Comparison of ENCODE assay signal across 16 mouse cellular contexts in the genomic region with DNA sequence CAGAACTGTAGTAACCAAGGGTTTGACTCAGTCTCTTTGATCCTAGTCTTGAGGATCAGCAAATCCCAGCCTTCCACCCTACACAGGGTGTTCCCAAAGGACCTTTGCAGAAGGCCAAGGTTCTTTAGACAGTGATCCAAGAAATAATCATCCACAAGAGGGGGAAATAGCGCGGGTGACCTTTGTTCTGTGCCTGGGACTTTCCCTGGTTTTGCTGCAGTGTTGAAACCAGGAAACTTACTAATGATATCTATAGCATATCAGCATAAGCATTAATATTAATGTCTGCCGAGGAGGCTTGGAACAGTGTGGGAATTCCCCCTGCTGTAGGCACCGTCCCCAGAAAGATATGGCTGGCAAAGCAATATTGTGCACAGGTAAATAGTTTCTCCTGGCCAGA.
"Had no signal": no experiment of that assay in that cellular context is flagged by ENCODE, and none has a peak within 500 bp of the region (broad histone marks: within the 10 kb centered on the region; RNA-seq: fewer than 3 reads in every experiment).

No protein-coding gene starts in this region.

- H3K4me1 ChIP-seq: liver, embryonic 15.5 days; midbrain, embryonic 13.5 days; neural tube, embryonic 15.5 days had no signal

- H3K36me3 ChIP-seq: limb, embryonic 13.5 days; liver, embryonic 15.5 days; midbrain, embryonic 13.5 days; neural tube, embryonic 15.5 days had no signal

- H3K4me3 ChIP-seq: layer of hippocampus, adult 2 months; limb, embryonic 13.5 days; liver, embryonic 15.5 days; midbrain, embryonic 13.5 days; neural tube, embryonic 15.5 days had no signal

- DNase-seq: kidney, adult 18-20 months; kidney, postnatal 36 days; left cerebral cortex, postnatal 4 days; lung, adult 2 months; lung, postnatal 36 days; right cerebral cortex, adult 18-20 months; right cerebral cortex, postnatal 25 days; spleen, adult 18-20 months; thymus, adult 2 months; thymus, postnatal 25 days had no signal

- H3K9ac ChIP-seq: limb, embryonic 13.5 days; liver, embryonic 15.5 days; midbrain, embryonic 13.5 days; neural tube, embryonic 15.5 days had no signal

- H3K27me3 ChIP-seq: limb, embryonic 13.5 days; liver, embryonic 15.5 days; midbrain, embryonic 13.5 days; neural tube, embryonic 15.5 days had no signal

- H3K27ac ChIP-seq: layer of hippocampus, adult 2 months; limb, embryonic 13.5 days; liver, embryonic 15.5 days; midbrain, embryonic 13.5 days; neural tube, embryonic 15.5 days had no signal

- H3K4me2 ChIP-seq: limb, embryonic 13.5 days; liver, embryonic 15.5 days; midbrain, embryonic 13.5 days; neural tube, embryonic 15.5 days had no signal

- ATAC-seq: lung, postnatal 0 days; midbrain, embryonic 13.5 days had no signal

- H3K9me3 ChIP-seq: limb, embryonic 13.5 days; liver, embryonic 15.5 days; midbrain, embryonic 13.5 days; neural tube, embryonic 15.5 days had no signal
